Mouse (Mus musculus) layer of hippocampus, postnatal 36 days (tissue): Measurements from ENCODE around the gene Pus3. TPM values are rescaled to one million over a fixed set of nuclear protein-coding genes. Genes with fewer than 3 reads are reported as not detected.

Source experiments
- DNase-seq, 2 experiments: peaks; one replicate each; pipeline ENCODE4 v3.0.0; 2022
- total RNA-seq, 2 experiments: library from RNA; stranded (reverse); gene quantifications; 2 replicates each; pipeline ENCODE4 v1.2.3; 2021

The Pus3 gene
- total RNA-seq: 10 to 100 TPM; 12.4 to 12.9 TPM

DNA sequence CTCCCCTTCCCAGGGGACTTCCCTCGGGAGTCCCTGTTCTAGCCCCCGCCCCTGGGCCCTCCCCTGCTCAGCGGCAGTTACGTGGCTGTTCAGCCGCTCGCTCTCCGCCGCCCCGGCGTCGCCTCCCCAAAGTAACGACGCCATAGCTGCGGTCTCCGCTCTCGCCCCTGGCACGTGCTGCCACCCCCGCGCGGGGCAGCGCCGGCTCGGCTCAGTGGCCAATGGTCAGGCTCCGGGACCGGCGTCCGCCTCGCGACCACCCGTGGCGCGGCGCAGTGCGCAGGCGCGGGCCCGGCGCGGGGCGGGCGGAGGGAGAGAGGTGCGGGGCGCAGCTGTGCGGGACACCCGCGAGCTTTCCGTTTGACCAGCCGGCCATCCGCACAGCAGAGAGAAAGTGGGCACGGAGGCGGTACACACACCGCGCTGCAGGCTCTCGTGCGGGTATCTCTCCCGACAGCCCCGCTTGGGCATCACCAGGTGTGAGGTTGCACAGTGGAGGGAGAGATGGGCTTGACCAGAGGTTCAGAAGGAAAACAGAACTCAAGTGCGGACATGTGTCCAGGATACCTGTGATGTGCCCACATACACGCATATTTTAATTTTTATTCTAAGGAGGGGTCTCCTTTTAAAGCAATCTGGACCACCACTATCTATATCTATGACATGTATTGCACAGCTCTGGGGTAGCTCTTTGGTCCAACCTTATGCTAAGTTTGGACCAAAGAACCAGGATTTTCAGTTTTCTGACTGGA lies at the start of gene Pus3, which contains the start of gene Ddx25:
Gene Pus3 (plus strand): TSS at position 339 of the 752 bp plus-strand sequence.
Gene Ddx25 (minus strand): TSS at position 272 of the 752 bp plus-strand sequence.
- peak; percentile 74 to 78 for DNase-seq

- DNase-seq: no peak
These were observed 44.5 kb upstream of the Pus3 start for GRCm38 (mm10) chr9:35513900-35514299.

DNA sequence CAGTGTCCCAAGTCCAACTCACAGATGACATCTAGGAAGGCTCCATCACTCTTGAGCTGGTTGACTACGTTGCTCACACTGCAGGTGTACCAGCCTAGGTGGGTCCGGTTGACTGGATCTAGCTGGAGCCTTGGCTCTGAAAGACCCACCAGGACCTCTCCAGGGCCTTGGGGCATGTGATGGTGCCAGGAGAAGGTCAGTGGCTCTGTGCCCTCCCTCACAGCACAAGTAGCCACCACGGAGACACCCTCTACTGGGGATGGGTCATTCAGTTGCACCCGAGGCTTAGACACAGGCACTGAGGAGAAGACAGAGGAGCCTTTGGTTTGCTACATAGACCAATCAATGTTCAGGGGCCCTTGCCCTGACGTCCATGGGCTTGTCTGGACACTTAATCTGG lies 42.2 kb upstream of the Pus3 start:
- DNase-seq: no peak

DNA sequence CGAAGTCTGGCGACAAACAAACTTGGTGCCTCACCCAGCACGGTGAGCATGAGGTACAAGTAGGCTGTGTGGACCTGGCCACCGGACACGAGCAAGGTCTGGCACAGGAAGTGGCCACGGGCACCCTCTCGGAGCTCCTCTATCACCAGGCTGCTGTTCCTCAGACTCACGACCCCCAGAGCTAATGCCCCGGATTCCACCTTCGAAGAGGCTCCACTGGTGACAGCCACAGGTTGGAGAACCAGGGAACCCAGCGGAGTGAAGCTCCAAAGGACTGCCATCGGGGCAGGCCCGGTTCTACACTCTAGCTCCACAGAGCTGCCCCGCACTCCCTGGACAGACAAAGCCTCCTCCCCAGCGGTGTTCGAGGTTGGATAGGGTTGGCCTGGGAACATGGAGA lies 41.7 kb upstream of the Pus3 start:
- DNase-seq: no peak

GRCm38 (mm10) chr9:35518169-35518568 lies 40.2 kb upstream of the Pus3 start, which contains the start of gene Gm1113:
Gene Gm1113, minus strand, starts transcription at chr9:35518269.
- DNase-seq: no peak

- no peak for DNase-seq
These were observed 37.6 kb upstream of the Pus3 start for GRCm38 (mm10) chr9:35520631-35521348.

DNA sequence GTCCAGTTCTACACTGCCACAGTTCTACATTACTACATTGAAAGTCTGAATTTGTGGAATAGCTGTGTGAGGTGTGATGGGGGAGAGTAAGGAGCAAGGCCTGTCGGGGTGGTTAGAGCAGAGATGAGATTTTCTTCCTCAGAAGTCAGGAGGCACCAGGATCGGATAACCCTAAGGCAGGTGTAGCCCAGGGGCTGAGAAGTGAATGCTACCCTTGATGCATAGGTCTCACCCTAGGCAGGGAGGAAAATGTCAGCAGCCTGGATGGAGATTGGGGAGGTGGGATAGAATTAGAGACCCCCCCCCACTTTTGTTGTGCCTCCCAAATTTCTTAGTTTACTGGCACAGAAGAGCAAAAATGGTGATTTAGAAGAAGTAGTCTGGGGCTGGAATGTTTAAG lies 36.2 kb upstream of the Pus3 start:
- DNase-seq: no peak

DNA sequence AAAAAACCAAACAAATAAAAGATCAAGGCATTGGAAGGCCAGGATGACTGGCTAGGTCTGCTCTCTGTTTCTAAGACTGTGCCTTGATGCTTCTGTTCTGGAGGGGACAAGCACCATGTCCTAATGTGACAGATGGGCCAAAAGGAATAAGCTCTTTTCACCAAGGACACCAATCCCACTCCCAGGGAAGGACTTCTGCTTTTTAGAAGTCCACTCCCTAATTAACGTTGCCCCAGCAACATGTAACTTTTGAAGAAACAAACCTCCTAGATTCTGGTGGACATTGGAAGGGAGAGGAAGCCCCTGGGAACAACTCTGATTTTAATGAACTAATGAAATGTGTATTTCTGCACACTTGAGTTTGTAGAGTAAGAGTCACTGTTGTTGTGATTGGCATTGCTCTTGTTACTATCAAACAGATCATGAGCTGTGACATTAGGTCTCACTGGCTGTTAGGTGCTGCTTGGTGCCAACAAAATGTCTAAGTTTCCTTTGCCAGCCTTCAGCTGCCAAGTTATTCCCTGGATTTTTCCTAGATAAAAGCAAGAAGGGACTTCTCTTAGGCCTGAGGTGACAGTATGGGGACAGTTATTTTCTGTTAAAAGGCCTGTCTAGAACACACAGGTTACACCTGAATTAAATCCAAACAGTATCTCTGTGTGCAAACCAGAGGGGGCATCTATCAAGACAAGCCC lies 35.4 kb upstream of the Pus3 start:
- DNase-seq: no peak

DNA sequence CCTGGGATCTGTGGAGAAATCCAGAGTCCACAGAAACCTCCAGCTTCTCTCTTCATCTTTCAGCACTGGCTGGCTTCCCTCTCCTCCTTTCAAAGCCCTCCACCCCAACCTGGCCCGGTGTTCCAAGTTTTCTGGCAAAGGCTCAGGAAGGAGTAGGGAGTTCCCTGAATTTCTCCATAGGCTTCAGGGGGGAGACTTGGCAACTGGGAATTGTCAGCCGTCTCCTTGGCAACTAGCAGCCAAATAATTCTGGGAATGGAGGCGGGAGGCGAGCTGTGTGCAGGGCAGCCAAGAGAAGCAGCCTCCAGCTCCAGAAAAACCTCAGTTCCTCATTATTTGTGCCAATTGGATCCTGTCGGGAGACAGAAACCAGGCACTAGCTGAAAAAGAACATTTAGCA lies 34.9 kb upstream of the Pus3 start:
- DNase-seq: peak; percentile 57 to 65

- peak; percentile 67 to 72 for DNase-seq
These were observed 34.4 kb upstream of the Pus3 start for GRCm38 (mm10) chr9:35523941-35524411.

DNA sequence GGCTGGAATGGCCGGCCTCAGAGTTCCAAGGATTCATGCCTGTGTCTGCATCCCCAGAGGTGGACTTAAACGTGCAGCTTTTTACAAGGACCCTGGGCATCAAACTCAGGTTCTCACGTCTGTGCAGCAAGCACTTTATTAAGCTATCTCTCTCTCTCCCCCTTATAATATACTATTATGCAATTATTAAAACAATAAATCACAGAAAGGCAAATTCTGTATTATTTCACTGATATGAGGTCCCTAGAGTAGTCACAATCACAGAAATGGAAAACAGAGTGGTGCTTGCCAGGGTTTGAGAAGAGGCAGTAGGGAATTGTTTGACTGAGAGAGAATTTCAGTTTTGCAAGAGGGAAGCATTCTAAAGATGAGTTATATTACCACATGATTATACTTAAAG lies 29.3 kb upstream of the Pus3 start:
- DNase-seq: no peak

- DNase-seq: no peak
These were observed 28.6 kb upstream of the Pus3 start for GRCm38 (mm10) chr9:35529796-35530195.

DNA sequence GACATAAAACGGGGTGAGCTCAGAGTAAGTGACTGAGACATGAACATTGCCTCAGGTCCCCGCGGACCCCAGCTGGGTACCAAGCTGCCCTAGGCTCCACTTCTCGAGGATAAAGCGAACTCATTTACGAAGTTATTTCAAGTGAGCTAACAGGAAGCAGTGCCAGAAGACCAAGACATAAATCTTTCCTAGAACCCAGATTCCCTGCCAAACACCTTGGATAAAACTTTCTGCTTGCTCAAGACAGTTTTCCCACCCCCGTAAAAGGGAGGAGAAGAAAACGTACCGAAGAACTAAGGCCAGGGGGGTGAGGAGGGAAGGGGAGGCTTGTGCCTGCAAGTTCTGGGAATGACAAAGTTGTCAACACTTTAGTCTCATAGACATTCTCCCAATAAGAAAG lies 25.1 kb upstream of the Pus3 start:
- no peak for DNase-seq

DNA sequence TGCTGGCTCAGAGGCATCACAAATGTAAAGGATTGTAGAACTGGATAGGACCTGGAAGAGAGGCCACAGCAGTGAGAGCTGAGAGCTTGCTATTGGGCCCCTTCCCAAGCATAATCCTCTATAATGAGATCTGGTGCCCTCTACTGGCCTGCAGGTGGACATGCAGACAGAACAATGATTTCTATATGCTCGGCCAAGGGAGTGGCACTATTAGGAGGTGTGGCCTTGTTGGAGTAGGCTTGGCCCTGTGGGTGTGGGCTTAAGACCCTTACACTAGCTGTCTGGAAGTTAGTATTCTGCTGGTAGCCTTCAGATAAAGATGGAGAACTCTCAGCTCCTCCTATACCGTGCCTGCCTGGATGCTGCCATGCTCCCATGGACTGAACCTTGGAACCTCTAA lies 23.3 kb upstream of the Pus3 start:
- DNase-seq: peak; percentile 34 to 56

DNA sequence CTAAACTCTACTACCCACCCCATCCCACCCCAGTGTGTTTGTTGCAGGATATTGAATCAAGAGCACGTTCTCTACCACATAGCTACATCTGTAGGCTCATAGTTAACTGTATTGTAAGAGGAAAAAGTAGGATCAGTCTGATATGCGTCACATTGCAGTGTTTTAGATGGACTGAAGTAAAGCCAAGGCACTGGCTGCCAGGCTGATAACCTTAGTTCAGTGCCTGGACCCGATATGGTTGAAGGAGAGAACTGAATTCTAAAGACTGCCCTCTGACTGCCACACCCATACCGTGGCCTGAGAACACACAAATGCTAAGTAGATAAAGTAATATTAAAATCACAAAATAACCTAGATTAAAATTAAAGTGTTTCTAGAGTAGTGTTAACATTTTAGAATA lies 22.5 kb upstream of the Pus3 start:
- no peak for DNase-seq

DNA sequence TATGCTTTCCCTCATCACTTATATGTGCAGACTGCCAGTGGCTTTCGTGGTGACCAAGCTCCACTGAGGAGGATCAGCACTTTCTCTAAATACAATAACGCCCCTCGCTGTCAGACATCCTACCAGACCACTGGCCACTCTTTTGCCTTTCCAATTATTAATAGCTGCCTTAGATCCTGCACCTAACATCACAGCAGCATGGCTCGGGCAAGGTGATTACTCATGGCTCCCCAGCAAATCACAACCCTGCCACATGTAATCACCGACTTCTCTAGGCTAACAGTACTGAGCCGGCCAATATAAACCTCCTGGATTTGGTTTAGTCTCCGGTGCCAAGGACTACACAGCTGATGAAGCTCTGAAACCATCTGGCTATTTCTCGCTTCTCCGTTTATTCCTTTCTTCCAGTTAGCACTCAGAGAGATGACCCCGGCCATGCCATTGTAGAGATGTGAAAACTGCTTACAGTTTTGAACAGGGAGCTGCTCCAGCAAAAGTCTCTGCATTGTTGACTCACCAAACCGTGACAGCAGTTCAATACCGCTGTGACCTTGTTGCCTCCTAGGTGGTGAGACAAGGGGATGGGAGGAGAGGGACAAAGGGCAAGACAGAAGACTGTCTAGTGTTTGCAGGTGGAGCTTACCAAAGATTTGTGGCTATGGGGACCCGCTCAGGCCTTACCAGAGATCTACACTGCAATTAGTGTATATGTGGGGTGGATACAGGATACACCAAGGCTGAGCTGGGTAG lies 19.2 kb upstream of the Pus3 start:
- DNase-seq: no peak

DNA sequence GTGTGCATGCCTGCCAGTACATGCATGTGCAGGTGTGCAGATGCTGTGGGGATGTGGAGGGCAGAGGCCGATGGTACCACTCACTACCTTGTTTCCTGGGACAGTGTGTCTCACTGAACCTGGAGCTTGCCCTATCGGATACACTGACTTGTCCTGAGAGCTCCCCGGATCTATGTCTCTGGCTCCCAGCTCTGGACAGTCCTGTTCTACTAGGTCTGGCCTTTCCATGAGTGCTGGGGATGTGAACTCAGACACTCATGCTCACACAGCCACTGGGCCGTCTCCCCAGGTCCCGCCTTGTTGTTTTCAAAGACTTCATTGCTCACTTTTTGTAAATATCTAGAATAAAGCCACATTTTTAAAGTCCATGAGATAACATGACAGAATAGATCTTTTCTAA lies 17.4 kb upstream of the Pus3 start:
- no peak for DNase-seq

DNA sequence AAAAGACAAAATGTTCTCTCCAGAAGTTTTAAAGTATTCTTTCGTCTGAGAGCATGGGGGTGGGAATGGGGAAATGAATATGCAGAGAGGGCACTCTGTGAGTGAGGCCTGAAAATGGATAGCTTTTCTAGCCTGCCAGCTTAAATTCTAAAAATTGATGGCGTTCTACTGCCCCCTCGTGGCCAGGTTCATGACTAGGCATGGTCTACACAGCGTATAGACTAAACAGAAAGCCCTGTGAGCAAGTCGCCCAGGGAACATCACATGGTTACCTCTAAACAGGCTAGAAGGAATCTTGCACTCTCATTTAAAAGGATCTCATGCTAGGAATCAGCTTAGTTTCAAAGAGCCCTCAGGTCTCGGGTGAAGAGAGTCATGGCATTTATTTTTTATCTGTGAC lies 16.9 kb upstream of the Pus3 start:
- peak; percentile 57 to 72 for DNase-seq

GRCm38 (mm10) chr9:35541941-35542340 lies 16.5 kb upstream of the Pus3 start:
- no peak for DNase-seq

DNA sequence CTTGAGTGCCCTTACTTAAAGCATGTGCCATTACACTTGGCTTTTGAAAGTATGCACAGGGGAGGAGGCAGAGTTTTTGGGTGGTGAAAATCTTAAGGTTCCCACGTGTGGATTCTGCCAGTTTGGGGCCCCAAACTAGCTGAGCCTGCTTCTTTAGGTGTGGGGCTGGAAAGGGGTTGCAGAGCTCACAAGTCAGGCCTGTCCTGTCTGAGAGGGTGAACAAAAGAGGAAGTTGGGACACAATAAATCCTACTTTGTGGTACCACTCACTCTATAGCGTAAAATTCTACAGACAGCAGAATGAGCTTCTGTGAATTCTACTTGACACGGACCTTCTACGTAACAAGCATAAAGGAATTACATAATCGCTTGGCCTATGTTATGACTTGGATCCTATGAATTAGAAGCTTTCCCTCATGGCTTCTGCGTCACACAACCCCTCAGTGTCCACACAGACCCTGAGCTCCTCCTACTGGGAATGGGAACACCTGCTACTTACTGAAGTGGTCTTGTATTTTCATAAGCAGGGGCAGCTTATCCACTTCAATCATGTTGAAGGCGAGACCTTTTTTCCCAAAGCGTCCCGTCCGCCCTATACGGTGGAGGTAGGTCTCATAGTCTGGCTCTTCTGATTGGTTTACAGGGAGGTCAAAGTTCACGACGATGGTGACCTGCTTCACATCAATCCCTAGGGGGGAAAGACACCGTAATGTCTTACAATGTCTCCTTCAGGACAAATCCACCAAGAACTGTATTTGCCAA lies 15.1 kb upstream of the Pus3 start:
- no peak for DNase-seq

DNA sequence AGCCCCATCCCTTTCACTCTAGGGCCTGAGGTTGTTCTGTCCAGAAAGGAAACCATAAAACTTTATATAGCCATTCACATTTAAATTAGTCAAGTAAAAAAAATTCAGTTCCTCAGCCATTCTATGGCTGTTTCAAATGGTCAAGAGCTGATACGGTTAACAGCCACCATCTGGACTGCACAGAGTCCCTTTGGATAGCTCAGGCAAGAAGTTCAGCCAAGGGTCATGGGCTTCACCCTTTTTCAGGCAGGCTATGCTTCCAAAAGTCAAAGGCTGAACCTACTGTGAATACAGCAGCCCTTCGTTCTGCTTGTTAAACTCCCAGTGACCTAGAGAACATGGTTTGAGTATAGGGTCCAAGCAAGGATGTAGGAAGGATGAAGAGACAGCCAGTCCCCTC lies 13.7 kb upstream of the Pus3 start:
- no peak for DNase-seq

DNA sequence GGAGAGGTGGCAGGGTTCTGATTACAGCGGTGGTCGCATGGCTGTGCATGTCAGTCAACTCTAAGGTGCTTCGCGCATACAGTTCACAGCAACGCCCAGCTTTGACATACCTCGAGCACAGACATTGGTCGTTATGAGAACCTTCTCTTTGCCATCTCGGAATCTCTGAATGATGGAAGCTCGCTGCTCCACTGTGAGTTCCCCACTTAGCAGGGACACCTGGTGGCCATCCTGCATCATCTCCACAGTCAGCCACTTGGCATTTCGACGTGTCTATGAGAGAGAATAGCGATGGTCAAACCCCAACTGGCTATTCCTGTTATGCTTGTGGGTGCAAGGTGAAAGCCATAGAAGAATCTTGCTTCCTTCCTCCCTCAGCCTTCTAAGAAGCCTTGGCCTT lies 12.7 kb upstream of the Pus3 start:
- no peak for DNase-seq
